Mouse (Mus musculus) regulatory T cell (primary cell): ENCODE results near the gene Nav2.

Experiments
- in situ Hi-C: fragments of 300-600 bp; cut with MboI, MseI; formaldehyde crosslinking; loops from one replicate; pipeline ENCODE4 v1.15.1; 2025; ENCODE audit warnings: high pct_unique_total_duplicates

Gene Nav2

DNA sequence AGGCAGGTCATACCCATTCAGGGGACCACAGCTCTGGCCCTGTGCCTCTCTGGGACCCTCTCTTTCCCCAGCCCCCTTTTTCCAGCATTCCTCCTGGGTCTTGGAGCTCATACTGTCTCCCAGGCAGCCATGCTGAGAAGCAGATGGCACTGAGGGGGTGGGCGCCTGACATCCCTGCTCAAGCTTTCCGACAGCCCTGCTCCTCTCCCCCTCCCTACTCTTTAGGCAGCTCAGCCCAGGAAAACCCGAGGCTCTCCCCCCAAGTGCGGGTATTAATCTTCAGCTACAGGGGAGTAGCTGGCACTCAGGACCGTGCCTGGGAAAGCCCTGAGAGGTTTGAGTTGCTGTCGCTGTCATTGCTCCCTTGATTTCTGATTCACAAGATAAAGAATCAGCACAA is 290.9 kb downstream of the Nav2 start:
- in situ Hi-C loops, result no loop called here

DNA sequence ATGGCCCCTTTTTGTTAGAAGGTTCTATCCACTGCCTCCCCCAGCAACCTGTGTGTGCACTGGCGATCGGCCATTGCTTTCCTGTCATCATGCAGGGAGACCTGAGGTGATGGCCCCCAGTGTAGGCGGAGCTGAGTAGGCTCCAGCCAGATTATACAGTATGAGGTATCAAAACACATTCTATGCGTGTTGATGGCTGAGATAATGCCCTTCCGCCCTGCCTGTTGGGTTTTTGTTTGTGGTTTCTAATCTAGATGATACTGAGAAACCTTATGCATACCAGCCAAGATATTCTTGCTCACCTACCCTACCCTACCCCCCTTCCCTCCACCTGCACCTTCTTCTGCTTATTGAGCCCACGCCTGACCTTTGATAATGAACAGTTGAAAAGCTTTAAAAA is 291.8 kb downstream of the Nav2 start:
- in situ Hi-C loops, result no loop called here

- in situ Hi-C loops, result no loop called here
Measured at GRCm38 (mm10) chr7:49202971-49203370, 294.5 kb downstream of the Nav2 start.

GRCm38 (mm10) chr7:49204856-49205255 is 296.3 kb downstream of the Nav2 start:
- in situ Hi-C loops, result no loop called here

- in situ Hi-C loops, result no loop called here
Measured at GRCm38 (mm10) chr7:49205551-49205950, 297.0 kb downstream of the Nav2 start.

- in situ Hi-C loops, result no loop called here
Measured at GRCm38 (mm10) chr7:49206775-49207676, 298.5 kb downstream of the Nav2 start.

DNA sequence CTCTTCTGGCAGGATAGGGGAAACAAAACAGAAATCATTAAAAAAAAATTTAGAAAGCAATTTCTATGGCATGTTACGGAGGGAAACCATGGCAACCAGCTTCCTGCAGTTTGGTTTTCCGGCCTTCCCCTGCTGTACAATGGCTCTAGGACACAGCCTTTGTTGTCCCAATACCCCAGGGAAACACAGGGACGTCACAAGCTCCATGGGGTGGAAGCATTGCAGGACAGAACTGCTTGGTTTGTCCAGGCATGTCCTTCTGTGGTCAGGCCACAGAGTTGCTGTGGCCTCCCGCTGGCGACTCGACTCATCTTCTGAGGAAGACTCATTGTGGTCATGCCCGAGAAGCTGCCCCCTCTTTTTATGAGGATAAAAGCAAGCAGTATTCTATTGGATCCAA is 301.0 kb downstream of the Nav2 start:
- in situ Hi-C loops, result no loop called here

DNA sequence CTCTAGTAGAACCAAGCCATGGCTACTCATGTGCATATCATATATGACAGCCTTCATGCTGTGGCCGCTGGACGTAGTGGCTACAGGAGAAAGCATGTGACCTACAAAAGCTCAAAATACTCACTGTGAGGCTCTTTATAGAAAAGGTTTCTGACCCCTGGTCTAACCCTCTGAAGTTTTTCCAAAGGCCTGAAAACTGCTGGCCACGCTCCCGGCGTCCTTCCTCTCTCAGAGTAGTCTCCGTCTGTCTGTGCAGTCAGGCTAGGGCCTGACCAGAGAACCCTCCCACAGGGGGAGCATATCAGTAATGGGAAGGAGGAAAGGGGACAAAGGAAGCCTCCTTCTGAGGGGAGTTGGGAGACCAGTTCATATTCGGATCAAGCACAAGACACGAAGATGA is 302.2 kb downstream of the Nav2 start:
- in situ Hi-C loops, result loop anchor here (10.0 kb wide), 1 partner anchor 926 kb away; no protein-coding TSS in a partner anchor

- in situ Hi-C loops, result loop anchor here (10.0 kb wide), 1 partner anchor 928 kb away; no protein-coding TSS in a partner anchor
Measured at GRCm38 (mm10) chr7:49213011-49213410, 304.5 kb downstream of the Nav2 start.

GRCm38 (mm10) chr7:49217786-49218185 is 309.3 kb downstream of the Nav2 start:
- in situ Hi-C loops, result loop anchor here (10.0 kb wide), 1 partner anchor 933 kb away; no protein-coding TSS in a partner anchor

DNA sequence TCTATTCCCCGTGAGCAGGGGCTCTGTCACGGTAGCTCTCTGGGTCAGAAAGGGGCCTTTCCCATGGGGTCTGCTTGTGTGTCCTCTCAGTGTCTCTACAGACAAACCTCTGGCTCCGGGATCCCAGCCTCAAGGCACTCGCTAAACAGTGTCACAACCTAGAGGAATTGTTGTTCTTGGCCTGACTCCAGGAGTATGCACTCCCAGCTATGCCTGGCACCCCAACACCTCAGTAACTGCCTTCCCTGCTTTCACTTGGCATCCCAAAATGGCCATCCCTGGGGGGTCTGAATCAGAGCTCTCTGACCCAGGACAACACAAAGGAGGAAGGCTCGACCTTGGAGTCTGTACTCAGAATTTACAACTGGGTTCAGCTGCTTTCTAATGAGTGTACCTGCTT is 317.2 kb downstream of the Nav2 start:
- in situ Hi-C loops, result no loop called here

DNA sequence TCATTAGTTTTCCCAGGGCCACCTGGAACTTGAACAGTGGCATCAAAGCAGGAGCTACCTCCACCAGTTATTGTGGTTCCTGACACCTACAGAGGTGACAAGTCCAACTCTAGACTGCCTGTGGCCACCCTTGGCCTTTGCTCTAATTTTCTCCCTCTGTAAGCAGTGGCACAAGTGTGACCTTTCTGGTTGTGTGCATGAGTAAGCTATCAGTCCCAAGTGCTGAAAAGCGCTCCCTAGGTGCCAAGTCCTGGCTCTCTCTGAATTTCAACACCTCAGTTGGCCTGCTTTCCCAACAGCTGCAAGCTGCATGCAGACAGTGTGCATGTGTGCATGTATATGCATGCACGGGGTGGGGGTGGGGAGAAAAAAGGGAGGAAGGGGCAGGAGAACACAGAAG is 324.5 kb downstream of the Nav2 start:
- in situ Hi-C loops, result no loop called here

DNA sequence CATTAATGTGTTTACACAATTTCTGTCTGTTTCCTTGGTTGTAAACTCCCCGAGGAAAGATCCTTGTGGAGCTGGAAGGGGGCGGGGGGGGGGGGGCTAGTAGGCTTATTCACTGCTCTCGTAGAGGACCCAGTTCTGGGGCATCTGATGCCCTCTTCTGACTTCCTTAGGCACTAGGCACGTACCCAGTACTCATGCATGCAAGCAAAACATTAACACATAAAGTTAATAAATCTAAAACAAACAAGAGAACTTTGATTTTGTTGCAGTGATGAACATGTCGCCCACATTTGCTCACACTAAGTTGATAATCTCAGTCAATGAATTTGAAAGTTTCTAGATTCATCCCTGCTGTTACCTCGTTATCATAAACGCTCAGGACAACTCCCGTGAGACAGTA is 325.8 kb downstream of the Nav2 start:
- in situ Hi-C loops, result no loop called here

DNA sequence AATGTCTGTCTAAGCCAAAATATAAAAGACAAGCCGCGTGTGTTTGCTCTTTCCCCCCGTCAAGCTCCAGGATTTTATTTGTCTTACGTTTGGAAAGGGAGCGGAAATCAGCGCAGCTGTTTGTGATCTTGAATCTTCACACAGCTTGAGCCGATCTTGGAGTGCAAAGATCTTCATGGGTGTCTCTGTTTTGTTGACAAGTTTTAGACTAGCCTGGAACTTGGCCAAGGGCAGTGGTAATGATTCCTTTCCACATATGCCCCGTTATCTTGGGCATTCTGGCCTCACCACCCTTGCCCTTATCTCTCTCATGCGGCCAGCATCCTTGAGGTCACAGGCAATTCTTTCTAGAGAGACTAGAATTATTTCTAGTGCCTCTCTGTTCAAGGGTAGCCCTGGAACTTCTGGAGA is 326.8 kb downstream of the Nav2 start:
- in situ Hi-C loops, result no loop called here

DNA sequence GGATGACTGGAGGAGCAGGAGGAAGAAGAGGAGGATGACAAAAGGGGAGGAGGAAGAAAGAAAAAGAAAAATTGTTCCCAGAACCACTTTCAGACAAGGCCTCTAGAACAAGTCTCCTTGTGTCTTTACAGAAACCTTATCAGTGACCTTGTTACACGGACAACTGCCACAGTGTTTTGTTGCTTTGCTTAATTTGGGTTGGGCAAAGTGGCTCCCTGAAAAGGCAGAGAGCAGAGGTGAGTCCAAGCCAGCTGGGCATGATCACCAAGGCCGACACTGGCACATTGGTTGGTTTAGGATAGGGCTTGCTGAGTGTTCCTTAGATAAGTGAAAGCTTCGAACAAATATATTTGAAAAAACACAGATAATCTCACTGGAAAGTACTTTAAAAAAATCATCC is 327.3 kb downstream of the Nav2 start:
- in situ Hi-C loops, result no loop called here

GRCm38 (mm10) chr7:49240461-49240860 is 331.9 kb downstream of the Nav2 start:
- in situ Hi-C loops, result no loop called here

DNA sequence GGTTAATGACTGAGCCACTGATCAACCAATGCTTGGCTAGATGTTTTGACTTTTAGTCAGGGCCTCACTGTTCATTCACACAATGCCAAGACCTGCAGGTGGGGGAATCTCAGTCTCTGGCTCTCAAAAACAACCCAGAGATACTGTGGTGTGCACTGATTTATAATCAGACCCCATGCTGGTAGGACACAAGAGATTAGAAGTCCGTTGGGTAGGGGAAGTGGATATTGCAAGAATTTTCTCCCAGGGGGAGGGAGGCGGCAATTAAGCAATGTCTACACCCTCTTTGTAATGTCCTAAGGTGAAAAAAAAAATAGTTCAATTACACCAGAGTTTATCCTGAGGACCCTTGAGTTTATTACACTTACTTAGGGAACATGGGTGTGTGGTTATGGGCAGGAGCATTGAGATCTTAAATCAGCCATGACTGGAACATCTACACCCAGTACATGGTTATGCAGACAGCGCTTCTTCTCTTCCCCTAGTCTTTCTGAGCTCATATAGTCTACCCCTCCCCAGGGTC is 332.8 kb downstream of the Nav2 start:
- in situ Hi-C loops, result no loop called here

DNA sequence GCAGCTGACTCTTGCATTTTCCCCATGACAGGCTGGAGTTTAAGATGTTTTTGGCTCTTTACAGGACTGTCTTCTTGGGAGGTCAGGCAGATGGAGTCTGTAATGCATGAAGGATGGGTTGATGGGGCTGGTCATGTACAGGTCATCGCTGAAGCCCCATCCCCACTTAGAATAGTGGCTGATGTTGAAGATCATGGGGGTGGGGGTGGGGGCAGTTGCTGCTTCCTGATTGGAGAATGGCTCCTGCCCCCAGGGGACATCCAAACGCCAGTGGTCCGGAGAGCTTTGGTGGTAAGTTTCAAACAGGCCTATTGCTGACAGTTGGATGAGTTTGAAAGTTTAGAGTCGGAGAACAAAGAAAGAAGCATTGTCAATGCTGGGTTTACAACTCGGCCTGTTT is 333.7 kb downstream of the Nav2 start:
- in situ Hi-C loops, result no loop called here

GRCm38 (mm10) chr7:49243079-49243478 is 334.6 kb downstream of the Nav2 start:
- in situ Hi-C loops, result no loop called here

DNA sequence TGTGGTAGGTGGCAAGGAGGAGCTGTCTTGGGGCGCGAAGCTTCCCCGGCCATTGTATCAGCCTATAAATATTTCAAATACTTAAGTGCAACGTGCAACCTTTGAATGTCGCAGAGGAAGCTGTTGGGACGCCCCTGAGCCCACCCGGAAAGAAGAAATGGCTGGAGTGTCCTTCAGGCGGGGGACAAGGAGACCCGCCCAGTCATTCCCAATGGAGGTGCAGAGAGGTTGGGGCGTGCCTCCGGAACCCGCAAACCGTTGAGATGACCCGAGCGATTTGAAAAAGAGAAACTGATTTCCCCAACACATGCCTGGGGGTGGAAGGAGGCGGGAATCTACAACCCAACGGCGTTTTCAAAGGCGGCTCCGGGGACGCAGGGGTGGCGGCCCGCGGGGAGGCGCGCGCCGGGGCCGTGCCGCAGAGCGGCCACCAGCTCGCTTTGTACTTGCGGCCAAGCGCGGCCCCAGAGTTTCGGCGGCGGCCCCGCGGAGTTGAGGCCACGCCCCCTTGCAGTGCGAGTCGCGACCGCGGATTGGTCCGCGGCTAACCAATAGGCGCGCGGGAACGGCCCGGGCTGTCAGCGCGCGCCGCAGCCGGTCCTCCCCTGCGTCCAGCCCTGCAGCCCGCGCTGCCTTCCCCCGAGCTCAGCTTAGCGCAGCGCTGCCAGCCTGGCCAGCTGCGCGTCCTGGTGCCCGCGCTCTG is 337.2 kb downstream of the Nav2 start:
- in situ Hi-C loops, result no loop called here

GRCm38 (mm10) chr7:49246240-49246578 is 337.7 kb downstream of the Nav2 start:
- in situ Hi-C loops, result no loop called here

DNA sequence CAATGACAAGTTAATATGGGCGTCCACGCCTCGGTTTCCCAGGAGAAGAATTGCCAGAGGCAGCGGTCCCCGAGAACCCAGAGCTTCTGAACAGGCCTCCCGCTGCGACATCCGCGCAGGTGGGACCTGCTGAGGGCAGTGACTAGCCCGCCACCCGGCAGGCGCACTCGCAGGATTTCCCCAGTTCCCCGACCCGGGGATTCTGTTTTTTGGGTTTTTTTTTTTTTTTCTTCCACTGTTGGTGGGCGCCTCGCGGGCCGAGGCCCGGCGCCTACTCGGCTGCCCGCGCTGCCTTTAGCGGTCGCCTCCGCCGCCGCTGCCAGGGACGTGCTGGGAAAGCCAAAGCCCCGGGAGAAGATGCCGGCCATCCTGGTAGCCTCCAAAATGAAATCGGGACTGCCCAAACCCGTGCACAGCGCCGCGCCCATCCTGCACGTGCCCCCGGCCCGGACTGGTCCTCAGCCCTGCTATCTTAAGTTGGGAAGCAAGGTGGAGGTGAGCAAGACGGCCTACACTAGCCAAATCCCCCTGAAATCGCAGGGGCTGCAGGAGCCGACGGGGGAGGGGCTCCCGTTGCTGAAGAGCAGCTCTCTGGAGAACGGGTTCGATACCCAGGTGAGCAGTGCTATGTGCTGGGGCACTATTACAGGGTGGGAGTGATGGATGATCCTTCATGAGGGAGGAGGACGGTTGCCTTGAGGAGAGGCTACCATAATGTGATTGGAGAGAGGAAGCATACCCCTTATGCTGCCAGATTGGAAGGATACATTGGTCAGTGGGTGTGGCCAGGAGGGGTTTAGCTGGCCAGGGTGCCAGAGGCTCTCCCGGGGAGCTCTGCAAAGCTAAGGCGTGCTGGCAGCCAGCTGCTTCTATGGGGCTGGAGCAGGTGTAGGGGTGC is 338.3 kb downstream of the Nav2 start:
- in situ Hi-C loops, result no loop called here
